In the genomic region with DNA sequence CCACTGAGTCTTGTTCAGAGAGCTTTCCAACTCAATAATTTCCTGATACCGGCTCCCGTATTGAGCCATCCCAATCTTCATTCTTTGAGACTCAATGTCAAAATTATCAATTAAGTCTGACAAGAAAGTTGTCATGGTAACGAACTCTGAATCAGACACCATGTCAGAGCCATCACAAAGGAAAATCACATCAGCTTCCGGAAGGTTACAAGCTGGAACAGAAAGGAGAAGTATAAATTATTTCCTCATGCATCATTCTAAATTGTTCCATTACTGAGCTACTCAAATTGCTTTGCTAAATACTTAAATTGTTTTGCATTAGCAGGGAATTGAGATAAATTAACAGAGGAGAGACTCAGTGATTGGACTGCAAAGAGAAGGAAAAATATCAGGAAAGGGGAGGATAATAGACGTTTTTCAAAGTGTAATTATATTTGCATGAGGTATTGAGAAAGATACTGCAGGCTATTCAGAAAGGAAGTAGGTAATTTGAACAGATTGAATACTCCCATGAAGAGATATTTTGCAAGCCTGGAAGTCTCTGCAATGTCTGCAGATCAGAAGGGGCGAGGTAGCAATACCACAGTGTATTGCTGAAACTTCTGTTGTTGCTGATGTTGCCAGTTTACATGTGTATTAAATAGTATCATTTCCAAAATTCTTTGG, we compare ENCODE assay signal across 29 mouse cellular contexts. TPM values are rescaled to one million over a fixed set of nuclear protein-coding genes. Genes with fewer than 3 reads are reported as not detected.
DNase-seq lines count a peak whose midpoint lies in the region; ATAC-seq lines count a peak whose summit lies in the region.
"Had no signal": no experiment of that assay in that cellular context is flagged by ENCODE, and none has a peak within 500 bp of the region (broad histone marks: within the 10 kb centered on the region; RNA-seq: fewer than 3 reads in every experiment).

No protein-coding gene starts in this region.

- no peak overlapping the region for H3K9ac ChIP-seq in embryonic facial prominence, embryonic 11.5 days (replicated peaks; ENCODE audit: low read length)
- H3K9ac ChIP-seq in hindbrain, embryonic 14.5 days = no peak overlapping the region
- no peak overlapping the region for H3K9ac ChIP-seq in hindbrain, embryonic 11.5 days (ENCODE audit: low read depth, low read length)
- no peak overlapping the region for H3K9ac ChIP-seq in neural tube, embryonic 15.5 days (replicated peaks)
- H3K9ac ChIP-seq: kidney, embryonic 15.5 days; limb, embryonic 12.5 days; liver, embryonic 15.5 days; lung, embryonic 14.5 days; neural tube, embryonic 12.5 days had no signal

- no peak overlapping the region for H3K4me3 ChIP-seq in embryonic facial prominence, embryonic 11.5 days (ENCODE audit: low read depth, low read length)
- H3K4me3 ChIP-seq in embryonic facial prominence, embryonic 10.5 days = no peak overlapping the region
- no peak overlapping the region for H3K4me3 ChIP-seq in hindbrain, embryonic 14.5 days (replicated peaks; ENCODE audit: low read length)
- no peak overlapping the region for H3K4me3 ChIP-seq in hindbrain, embryonic 11.5 days (ENCODE audit: low read depth, low read length)
- H3K4me3 ChIP-seq in neural tube, embryonic 15.5 days (replicated peaks) = no peak overlapping the region
- H3K4me3 ChIP-seq: erythroblast, embryonic 14.5 days; kidney, embryonic 15.5 days; limb, embryonic 12.5 days; liver, embryonic 15.5 days; neural tube, embryonic 12.5 days had no signal

- H3K4me2 ChIP-seq in embryonic facial prominence, embryonic 11.5 days (ENCODE audit: low read depth, low read length) = no peak overlapping the region
- no peak overlapping the region for H3K4me2 ChIP-seq in hindbrain, embryonic 14.5 days (replicated peaks)
- H3K4me2 ChIP-seq in hindbrain, embryonic 11.5 days (replicated peaks; ENCODE audit: low read depth, low read length) = no peak overlapping the region
- no peak overlapping the region for H3K4me2 ChIP-seq in neural tube, embryonic 15.5 days
- H3K4me2 ChIP-seq: heart, embryonic 11.5 days; kidney, embryonic 15.5 days; limb, embryonic 12.5 days; liver, embryonic 15.5 days; lung, embryonic 14.5 days; neural tube, embryonic 12.5 days had no signal

- H3K27ac ChIP-seq in embryonic facial prominence, embryonic 11.5 days (replicated peaks; ENCODE audit: low read depth, low read length) = no peak overlapping the region
- H3K27ac ChIP-seq in embryonic facial prominence, embryonic 10.5 days (replicated peaks) = no peak overlapping the region
- H3K27ac ChIP-seq in hindbrain, embryonic 14.5 days = peak overlapping the region; percentile 32; the same call in 1 of the 2 replicates
- no peak overlapping the region for H3K27ac ChIP-seq in hindbrain, embryonic 11.5 days (ENCODE audit: low read depth, low read length)
- H3K27ac ChIP-seq in neural tube, embryonic 15.5 days (replicated peaks) = 0 out of 2 replicates have a peak overlapping the region, but pooled peaks have one; percentile 20
- H3K27ac ChIP-seq: kidney, embryonic 15.5 days; limb, embryonic 12.5 days; liver, embryonic 15.5 days; neural tube, embryonic 12.5 days had no signal

- H3K4me1 ChIP-seq in embryonic facial prominence, embryonic 11.5 days (ENCODE audit: control insufficient read depth, insufficient read depth, low read length) = no peaks in the 10 kb centered on the region
- H3K4me1 ChIP-seq in embryonic facial prominence, embryonic 10.5 days = peaks cover 12% of the 10 kb centered on the region
- H3K4me1 ChIP-seq in hindbrain, embryonic 14.5 days (replicated peaks; ENCODE audit: control insufficient read depth, insufficient read depth, low read length) = peaks cover 5% of the 10 kb centered on the region; the same call in 1 of the 2 replicates
- no peaks in the 10 kb centered on the region for H3K4me1 ChIP-seq in hindbrain, embryonic 11.5 days (replicated peaks; ENCODE audit: control insufficient read depth, insufficient read depth, low read length)
- H3K4me1 ChIP-seq in neural tube, embryonic 15.5 days = no peaks in the 10 kb centered on the region
- H3K4me1 ChIP-seq: kidney, embryonic 15.5 days; limb, embryonic 12.5 days; liver, embryonic 15.5 days; neural tube, embryonic 12.5 days had no signal

- H3K27me3 ChIP-seq in embryonic facial prominence, embryonic 11.5 days (ENCODE audit: control insufficient read depth, insufficient read depth, low read length) = no peaks in the 10 kb centered on the region
- no peaks in the 10 kb centered on the region for H3K27me3 ChIP-seq in embryonic facial prominence, embryonic 10.5 days (replicated peaks; ENCODE audit: low read depth, poor library complexity, severe bottlenecking)
- H3K27me3 ChIP-seq in hindbrain, embryonic 14.5 days (ENCODE audit: control insufficient read depth, insufficient read depth, low read length) = no peaks in the 10 kb centered on the region
- no peaks in the 10 kb centered on the region for H3K27me3 ChIP-seq in hindbrain, embryonic 11.5 days (ENCODE audit: control insufficient read depth, insufficient read depth, low read length)
- H3K27me3 ChIP-seq in neural tube, embryonic 15.5 days (replicated peaks) = no peaks in the 10 kb centered on the region
- H3K27me3 ChIP-seq: kidney, embryonic 15.5 days; limb, embryonic 12.5 days; liver, embryonic 15.5 days; neural tube, embryonic 12.5 days had no signal

- no peaks in the 10 kb centered on the region for H3K36me3 ChIP-seq in embryonic facial prominence, embryonic 11.5 days (replicated peaks; ENCODE audit: control insufficient read depth, insufficient read depth, low read depth, low read length)
- H3K36me3 ChIP-seq in embryonic facial prominence, embryonic 10.5 days (replicated peaks) = no peaks in the 10 kb centered on the region
- no peaks in the 10 kb centered on the region for H3K36me3 ChIP-seq in hindbrain, embryonic 14.5 days (replicated peaks; ENCODE audit: control insufficient read depth, insufficient read depth)
- no peaks in the 10 kb centered on the region for H3K36me3 ChIP-seq in hindbrain, embryonic 11.5 days (ENCODE audit: control insufficient read depth, insufficient read depth, low read length)
- H3K36me3 ChIP-seq in neural tube, embryonic 15.5 days = no peaks in the 10 kb centered on the region
- H3K36me3 ChIP-seq: kidney, embryonic 15.5 days; limb, embryonic 12.5 days; liver, embryonic 15.5 days; neural tube, embryonic 12.5 days had no signal

- 54% methylated on average over 6 of the region's 6 CpGs for WGBS in embryonic facial prominence, embryonic 11.5 days
- WGBS in embryonic facial prominence, embryonic 10.5 days = 60% methylated on average over 6 of the region's 6 CpGs
- WGBS in hindbrain, embryonic 14.5 days = 46% methylated on average over 6 of the region's 6 CpGs
- WGBS in hindbrain, embryonic 11.5 days = 70% methylated on average over 6 of the region's 6 CpGs
- 59% methylated on average over 6 of the region's 6 CpGs for WGBS in neural tube, embryonic 15.5 days

- H3K9me3 ChIP-seq in embryonic facial prominence, embryonic 11.5 days (replicated peaks; ENCODE audit: control insufficient read depth, low read length) = no peaks in the 10 kb centered on the region
- no peaks in the 10 kb centered on the region for H3K9me3 ChIP-seq in embryonic facial prominence, embryonic 10.5 days
- no peaks in the 10 kb centered on the region for H3K9me3 ChIP-seq in hindbrain, embryonic 14.5 days (ENCODE audit: control insufficient read depth, low read length)
- no peaks in the 10 kb centered on the region for H3K9me3 ChIP-seq in hindbrain, embryonic 11.5 days (ENCODE audit: control insufficient read depth, low read length)
- no peaks in the 10 kb centered on the region for H3K9me3 ChIP-seq in neural tube, embryonic 15.5 days (replicated peaks)
- H3K9me3 ChIP-seq: kidney, embryonic 15.5 days; limb, embryonic 12.5 days; liver, embryonic 15.5 days; neural tube, embryonic 12.5 days had no signal

- ATAC-seq in embryonic facial prominence, embryonic 11.5 days (replicated peaks; ENCODE audit: insufficient number of reproducible peaks, low FRiP score, low TSS enrichment, low read depth) = no peak
- no peak for ATAC-seq in hindbrain, embryonic 14.5 days (ENCODE audit: low FRiP score)
- no peak for ATAC-seq in hindbrain, embryonic 11.5 days (ENCODE audit: low FRiP score)
- ATAC-seq in neural tube, embryonic 15.5 days (ENCODE audit: low FRiP score) = no peak

- DNase-seq in embryonic facial prominence, embryonic 11.5 days (ENCODE audit: low spot score) = peak; percentile 49
- no peak for DNase-seq in embryonic facial prominence, embryonic 10.5 days (ENCODE audit: low spot score)
- no peak for DNase-seq in hindbrain, embryonic 14.5 days (ENCODE audit: low spot score)
- DNase-seq in hindbrain, embryonic 11.5 days (ENCODE audit: low spot score) = no peak
- DNase-seq in neural tube, embryonic 10.5 days (ENCODE audit: extremely low spot score, low spot score) = no peak
- DNase-seq in embryo, embryonic 10.5 days (ENCODE audit: low spot score) = no peak
- no peak for DNase-seq in heart, adult 18-20 months
- DNase-seq: adrenal gland, adult 8-10 months; cerebellum, adult 11 months; cerebellum, adult 9-10 months; cerebellum, postnatal 36 days; embryo, embryonic 11 days; gastrocnemius, postnatal 14 days; heart, adult 11 months; heart, postnatal 4 days; kidney, adult 18-20 months; kidney, postnatal 25 days; lung, embryonic 14.5 days; lung, postnatal 14 days; right cerebral cortex, postnatal 4 days; thymus, postnatal 4 days had no signal

RNA-seq across cellular contexts. Expression of a gene that starts 31.9 kb away (rescaled TPM):
- polyA plus RNA-seq in embryonic facial prominence, embryonic 11.5 days (2014; fragmentation: Nextera tagmentation; extraction: Ambion mirVana) = 0.10 and 0.38 TPM in 2 replicates
- polyA plus RNA-seq in embryonic facial prominence, embryonic 10.5 days (2016; fragmentation: Nextera tagmentation; extraction: Ambion mirVana) = not detected in 2 replicates
- 0.27 TPM in 1 of 2 replicates, not detected in the other for polyA plus RNA-seq in hindbrain, embryonic 14.5 days (2014; fragmentation: Nextera tagmentation; extraction: Ambion mirVana)
- polyA plus RNA-seq in hindbrain, embryonic 11.5 days (2014; fragmentation: Nextera tagmentation; extraction: Ambion mirVana) = not detected in 2 replicates
- polyA plus RNA-seq in neural tube, embryonic 15.5 days (2015; fragmentation: Nextera tagmentation; extraction: Ambion mirVana) = 0.04 and 0.17 TPM in 2 replicates
- under 1 TPM; 0.12 to 0.59 TPM for total RNA-seq in heart, adult 18-20 months (2021)
- polyA plus RNA-seq: C2C12; erythroblast, embryonic 14.5 days; heart, embryonic 11.5 days; liver, embryonic 15.5 days had no signal

Comparison
In these comparisons a context has a peak if more than half of its experiments do, and no peak if none do; other contexts are left out.
1. H3K27ac ChIP-seq: peak in hindbrain, embryonic 14.5 days (single experiment) and neural tube, embryonic 15.5 days (single experiment); none in embryonic facial prominence, embryonic 11.5 days (single experiment), embryonic facial prominence, embryonic 10.5 days (single experiment) and hindbrain, embryonic 11.5 days (single experiment).